Mouse (Mus musculus) cerebellum, postnatal 25 days (tissue): ENCODE measurements around the gene A430078G23Rik.
"Not testable (repeated sequence)": the region's sequence is repeated elsewhere in the genome, so short reads cannot be mapped to it uniquely, and the experiment has no call there.

Experiments
- DNase-seq, 2 experiments: peaks; one replicate each; pipeline ENCODE4 v3.0.0; 2021; ENCODE audit warnings: mixed read lengths in 2 of 2

A430078G23Rik gene

GRCm38 (mm10) chr8:3353189-3353810, at the start of gene A430078G23Rik:
A430078G23Rik (plus strand) TSS chr8:3353415.
- no peak for DNase-seq

- DNase-seq: not testable (repeated sequence)
Observed at GRCm38 (mm10) chr8:3308205-3308800, 44.9 kb upstream of the A430078G23Rik start.

GRCm38 (mm10) chr8:3309636-3310035, 43.6 kb upstream of the A430078G23Rik start:
- DNase-seq: no peak

GRCm38 (mm10) chr8:3311482-3311881, 41.7 kb upstream of the A430078G23Rik start:
- no peak for DNase-seq

- not testable (repeated sequence) for DNase-seq
Observed at GRCm38 (mm10) chr8:3313417-3313816, 39.8 kb upstream of the A430078G23Rik start.

GRCm38 (mm10) chr8:3313843-3314242, 39.4 kb upstream of the A430078G23Rik start:
- DNase-seq: no peak

- DNase-seq: no peak
Observed at GRCm38 (mm10) chr8:3314345-3314744, 38.9 kb upstream of the A430078G23Rik start.

- DNase-seq: no peak
Observed at GRCm38 (mm10) chr8:3316585-3316984, 36.6 kb upstream of the A430078G23Rik start.

GRCm38 (mm10) chr8:3319267-3319666, 33.9 kb upstream of the A430078G23Rik start:
- DNase-seq: not testable (repeated sequence)

GRCm38 (mm10) chr8:3324253-3324652, 29.0 kb upstream of the A430078G23Rik start:
- no peak for DNase-seq

GRCm38 (mm10) chr8:3327056-3327455, 26.2 kb upstream of the A430078G23Rik start:
- no peak for DNase-seq

- DNase-seq: no peak
Observed at GRCm38 (mm10) chr8:3327538-3328245, 25.5 kb upstream of the A430078G23Rik start.

- peak; percentile 31 to 58 for DNase-seq
Observed at GRCm38 (mm10) chr8:3330662-3331061, 22.6 kb upstream of the A430078G23Rik start.

- no peak for DNase-seq
Observed at GRCm38 (mm10) chr8:3331692-3332091, 21.5 kb upstream of the A430078G23Rik start.

GRCm38 (mm10) chr8:3335881-3336280, 17.3 kb upstream of the A430078G23Rik start:
- DNase-seq: no peak

GRCm38 (mm10) chr8:3336658-3337524, 16.3 kb upstream of the A430078G23Rik start:
- peak; percentile 11 to 48 for DNase-seq

- DNase-seq: not testable (repeated sequence)
Observed at GRCm38 (mm10) chr8:3337525-3337824, 15.7 kb upstream of the A430078G23Rik start.

- no peak for DNase-seq
Observed at GRCm38 (mm10) chr8:3337971-3338370, 15.2 kb upstream of the A430078G23Rik start.

- DNase-seq: not testable (repeated sequence)
Observed at GRCm38 (mm10) chr8:3340711-3341110, 12.5 kb upstream of the A430078G23Rik start.

GRCm38 (mm10) chr8:3345337-3345736, 7.9 kb upstream of the A430078G23Rik start:
- no peak for DNase-seq

GRCm38 (mm10) chr8:3346691-3347413, 6.4 kb upstream of the A430078G23Rik start:
- no peak for DNase-seq

GRCm38 (mm10) chr8:3348142-3348823, 4.9 kb upstream of the A430078G23Rik start:
- DNase-seq: no peak
